Mouse (Mus musculus) liver, adult 2 months (tissue): ENCODE data around the gene Gm10401. TPM values are rescaled to one million over a fixed set of nuclear protein-coding genes. Genes with fewer than 3 reads are reported as not detected.
"Not testable (repeated sequence)": the region's sequence is repeated elsewhere in the genome, so short reads cannot be mapped to it uniquely, and the experiment has no call there.

Experiments
- DNase-seq: peaks from one replicate; pipeline ENCODE4 v3.0.0-alpha.2; 2011; ENCODE audit warnings: low read depth, low spot score; ENCODE audit errors: extremely low read depth
- H3K27ac ChIP-seq: fragments of 200-500 bp; replicated peaks from 2 replicates; pipeline ENCODE4 v1.5.1; 2012; ENCODE audit warnings: low read depth, mild to moderate bottlenecking, control low read depth, inconsistent platforms, low read length; ENCODE audit not compliant: insufficient read depth
- H3K27me3 ChIP-seq: fragments of 200-500 bp; 2 replicates; pipeline ENCODE4 v1.6.1; 2012; ENCODE audit warnings: mild to moderate bottlenecking, moderate library complexity, low read length, inconsistent platforms; ENCODE audit not compliant: control insufficient read depth, insufficient read depth
- H3K36me3 ChIP-seq: fragments of 200-500 bp; 2 replicates; pipeline ENCODE4 v1.6.1; 2012; ENCODE audit warnings: low read length, inconsistent platforms; ENCODE audit not compliant: control insufficient read depth, insufficient read depth
- H3K4me1 ChIP-seq: fragments of 200-500 bp; 2 replicates; pipeline ENCODE4 v1.6.1; 2011; ENCODE audit warnings: low read length; ENCODE audit not compliant: control insufficient read depth, insufficient read depth
- H3K4me3 ChIP-seq: fragments of 200-500 bp; 2 replicates; pipeline ENCODE4 v1.5.1; 2011; ENCODE audit warnings: low read depth, mild to moderate bottlenecking, control low read depth, low read length, moderate library complexity; ENCODE audit not compliant: insufficient read depth
- H3K79me2 ChIP-seq: fragments of 200-500 bp; 2 replicates; pipeline ENCODE4 v1.6.1; 2012; ENCODE audit warnings: inconsistent platforms, mild to moderate bottlenecking, low read length, moderate library complexity; ENCODE audit not compliant: control insufficient read depth, insufficient read depth
- H3K9ac ChIP-seq: fragments of 200-500 bp; 2 replicates; pipeline ENCODE4 v1.6.1; 2012; ENCODE audit warnings: low read depth, mild to moderate bottlenecking, control low read depth, inconsistent platforms, low read length
- CTCF ChIP-seq: fragments of 200-500 bp; IDR thresholded peaks from 2 replicates; pipeline ENCODE4 v1.5.1; 2011; ENCODE audit warnings: low read depth, low read length, control low read depth
- POLR2A ChIP-seq: fragments of 200-500 bp; IDR thresholded peaks from 2 replicates; pipeline ENCODE4 v1.6.1; 2011; ENCODE audit warnings: low read length, control low read depth; ENCODE audit not compliant: insufficient read depth; ENCODE audit errors: extremely low read depth
- WGBS: fragments of 180-500 bp; shearing (Covaris S2); methylation state at CpG from one replicate; pipeline ENCODE4 v1.1.7; 2018; 5-methylcytosine and 5-hydroxymethylcytosine counted together
- polyA plus RNA-seq: library from polyadenylated mRNA; depleted of rRNA; stranded (reverse); fragments of >200 nt; gene quantifications from 2 replicates; pipeline ENCODE4 v1.2.3, GENCODE M21; 2012
- total RNA-seq: library from RNA; depleted of rRNA; stranded (reverse); fragments of >200 nt; gene quantifications from 2 replicates; pipeline ENCODE4 v1.2.3, GENCODE M21; 2014

Gene Gm10401
- total and polyA plus RNA-seq, 2 experiments = 0.17 TPM; not detected in 1

- Histone ChIP-seq H3K27me3 (no peaks in the 10 kb centered on the region), H3K4me3 (no peak overlapping the region), H3K36me3 (peaks cover 6% of the 10 kb centered on the region; the same call in 1 of the 2 replicates), H3K27ac (no peak overlapping the region), H3K9ac (no peak overlapping the region), H3K4me1 (peaks cover 14% of the 10 kb centered on the region), H3K79me2 (peaks cover 3% of the 10 kb centered on the region; the same call in 1 of the 2 replicates)
- 31% methylated on average over 8 of the region's 8 CpGs for WGBS
- peak; percentile 74 for DNase-seq
- TF ChIP-seq CTCF = no peak
- no peak for TF ChIP-seq POLR2A
Measured at GRCm38 (mm10) chr5:115114501-115114900, 16.4 kb upstream of the Gm10401 start.

- Histone ChIP-seq H3K27me3 (no peaks in the 10 kb centered on the region), H3K9ac (no peak overlapping the region), H3K27ac (no peak overlapping the region), H3K36me3 (peaks cover 6% of the 10 kb centered on the region; the same call in 1 of the 2 replicates), H3K79me2 (peaks cover 3% of the 10 kb centered on the region; the same call in 1 of the 2 replicates), H3K4me3 (no peak overlapping the region), H3K4me1 (peaks cover 11% of the 10 kb centered on the region)
- DNase-seq = no peak
- no peak for TF ChIP-seq CTCF
- 98% methylated on average over 12 of the region's 12 CpGs for WGBS
Measured at GRCm38 (mm10) chr5:115113244-115113643, 15.1 kb upstream of the Gm10401 start.

- Histone ChIP-seq H3K36me3 (peaks cover 8% of the 10 kb centered on the region; the same call in 1 of the 2 replicates), H3K27me3 (no peaks in the 10 kb centered on the region), H3K79me2 (no peaks in the 10 kb centered on the region), H3K4me3 (no peak overlapping the region), H3K27ac (no peak overlapping the region), H3K4me1 (peaks cover 5% of the 10 kb centered on the region), H3K9ac (no peak overlapping the region)
- WGBS = 77% methylated on average over 8 of the region's 8 CpGs
- TF ChIP-seq CTCF (no peak), POLR2A (no peak)
- DNase-seq = no peak
Measured at GRCm38 (mm10) chr5:115111156-115111555, 13.1 kb upstream of the Gm10401 start.

- H3K36me3 ChIP-seq, H3K79me2 ChIP-seq, DNase-seq, H3K27ac ChIP-seq, H3K9ac ChIP-seq, H3K27me3 ChIP-seq, H3K4me3 ChIP-seq: not testable (repeated sequence)
- peaks cover 29% of the 10 kb centered on the region for H3K4me1 ChIP-seq
- 98% methylated on average over 23 of the region's 23 CpGs for WGBS
Measured at GRCm38 (mm10) chr5:115103253-115103652, 5.2 kb upstream of the Gm10401 start.

- H3K36me3 ChIP-seq = peaks cover 4% of the 10 kb centered on the region; the same call in 1 of the 2 replicates
- H3K4me1 ChIP-seq = peaks cover 29% of the 10 kb centered on the region
- TF ChIP-seq POLR2A = no peak
- TF ChIP-seq CTCF = no peak
- peak; percentile 19 for DNase-seq
- no peak overlapping the region for H3K27ac ChIP-seq
- H3K9ac ChIP-seq = no peak overlapping the region
- 92% methylated on average over 2 of the region's 2 CpGs for WGBS
- H3K27me3 ChIP-seq = no peaks in the 10 kb centered on the region
- no peaks in the 10 kb centered on the region for H3K79me2 ChIP-seq
- no peak overlapping the region for H3K4me3 ChIP-seq
Measured at GRCm38 (mm10) chr5:115102231-115102630, 4.1 kb upstream of the Gm10401 start.

GRCm38 (mm10) chr5:115100473-115100872 lies 2.4 kb upstream of the Gm10401 start:
- 25% methylated on average over 6 of the region's 6 CpGs for WGBS
- TF ChIP-seq CTCF (no peak), POLR2A (no peak)
- Histone ChIP-seq H3K27ac (peak overlapping the region; percentile 78), H3K4me1 (peaks cover 29% of the 10 kb centered on the region), H3K4me3 (no peak overlapping the region), H3K36me3 (peaks cover 4% of the 10 kb centered on the region; the same call in 1 of the 2 replicates), H3K27me3 (no peaks in the 10 kb centered on the region), H3K79me2 (no peaks in the 10 kb centered on the region), H3K9ac (no peak overlapping the region)
- DNase-seq = peak; percentile 91
